Mouse (Mus musculus) hindbrain, embryonic 11.5 days (tissue): Measurements from ENCODE around the gene Map3k3. TPM values are rescaled to one million over a fixed set of nuclear protein-coding genes. Genes with fewer than 3 reads are reported as not detected.

Experiments used
- ATAC-seq: fragments of 200-750 bp; cut with Nextera tagmentation; 2 replicates; pipeline ENCODE4 v1.8.0; 2017; ENCODE audit warnings: mild to moderate bottlenecking, moderate TSS enrichment, moderate library complexity; ENCODE audit not compliant: low FRiP score
- DNase-seq: peaks from one replicate; pipeline ENCODE4 v3.0.0-alpha.2; 2015; ENCODE audit warnings: low spot score
- H3K27ac ChIP-seq: fragments of 300-500 bp; sonication (generic); 2 replicates; pipeline ENCODE4 v1.5.1; 2014; ENCODE audit warnings: mild to moderate bottlenecking, low read depth, low read length
- H3K27me3 ChIP-seq: fragments of 300-500 bp; sonication (generic); 2 replicates; pipeline ENCODE4 v1.6.1; 2014; ENCODE audit warnings: mild to moderate bottlenecking, low read length, moderate library complexity, mixed read lengths; ENCODE audit not compliant: control insufficient read depth, insufficient read depth
- H3K36me3 ChIP-seq: fragments of 300-500 bp; sonication (generic); 2 replicates; pipeline ENCODE4 v1.6.1; 2014; ENCODE audit warnings: mild to moderate bottlenecking, low read length, moderate library complexity, mixed read lengths; ENCODE audit not compliant: control insufficient read depth, insufficient read depth
- H3K4me1 ChIP-seq: fragments of 300-500 bp; sonication (generic); replicated peaks from 2 replicates; pipeline ENCODE4 v1.6.1; 2014; ENCODE audit warnings: low read length, mixed read lengths; ENCODE audit not compliant: control insufficient read depth, insufficient read depth
- H3K4me2 ChIP-seq: fragments of 300-500 bp; sonication (generic); replicated peaks from 2 replicates; pipeline ENCODE4 v1.6.1; 2014; ENCODE audit warnings: mild to moderate bottlenecking, low read depth, low read length
- H3K4me3 ChIP-seq: fragments of 300-500 bp; sonication (generic); 2 replicates; pipeline ENCODE4 v1.5.1; 2014; ENCODE audit warnings: low read depth, low read length
- H3K9ac ChIP-seq: fragments of 300-500 bp; sonication (generic); 2 replicates; pipeline ENCODE4 v1.6.1; 2014; ENCODE audit warnings: low read depth, low read length
- H3K9me3 ChIP-seq: fragments of 300-500 bp; sonication (generic); 2 replicates; pipeline ENCODE4 v1.6.1; 2016; ENCODE audit warnings: low read length; ENCODE audit not compliant: control insufficient read depth
- WGBS: fragments of 180-500 bp; shearing (Covaris S2); extraction: QIAGEN DNeasy Blood & Tissue Kit; methylation state at CpG from one replicate; pipeline ENCODE4 v1.1.7; 2014; 5-methylcytosine and 5-hydroxymethylcytosine counted together
- polyA plus RNA-seq: library from polyadenylated mRNA; unstranded; fragments of >200 nt; fragmentation: Nextera tagmentation; extraction: Ambion mirVana; gene quantifications from 2 replicates; pipeline ENCODE4 v1.2.1, GENCODE M21; 2014

Map3k3 gene
- polyA plus RNA-seq = 14.2 and 15.7 TPM in 2 replicates

DNA sequence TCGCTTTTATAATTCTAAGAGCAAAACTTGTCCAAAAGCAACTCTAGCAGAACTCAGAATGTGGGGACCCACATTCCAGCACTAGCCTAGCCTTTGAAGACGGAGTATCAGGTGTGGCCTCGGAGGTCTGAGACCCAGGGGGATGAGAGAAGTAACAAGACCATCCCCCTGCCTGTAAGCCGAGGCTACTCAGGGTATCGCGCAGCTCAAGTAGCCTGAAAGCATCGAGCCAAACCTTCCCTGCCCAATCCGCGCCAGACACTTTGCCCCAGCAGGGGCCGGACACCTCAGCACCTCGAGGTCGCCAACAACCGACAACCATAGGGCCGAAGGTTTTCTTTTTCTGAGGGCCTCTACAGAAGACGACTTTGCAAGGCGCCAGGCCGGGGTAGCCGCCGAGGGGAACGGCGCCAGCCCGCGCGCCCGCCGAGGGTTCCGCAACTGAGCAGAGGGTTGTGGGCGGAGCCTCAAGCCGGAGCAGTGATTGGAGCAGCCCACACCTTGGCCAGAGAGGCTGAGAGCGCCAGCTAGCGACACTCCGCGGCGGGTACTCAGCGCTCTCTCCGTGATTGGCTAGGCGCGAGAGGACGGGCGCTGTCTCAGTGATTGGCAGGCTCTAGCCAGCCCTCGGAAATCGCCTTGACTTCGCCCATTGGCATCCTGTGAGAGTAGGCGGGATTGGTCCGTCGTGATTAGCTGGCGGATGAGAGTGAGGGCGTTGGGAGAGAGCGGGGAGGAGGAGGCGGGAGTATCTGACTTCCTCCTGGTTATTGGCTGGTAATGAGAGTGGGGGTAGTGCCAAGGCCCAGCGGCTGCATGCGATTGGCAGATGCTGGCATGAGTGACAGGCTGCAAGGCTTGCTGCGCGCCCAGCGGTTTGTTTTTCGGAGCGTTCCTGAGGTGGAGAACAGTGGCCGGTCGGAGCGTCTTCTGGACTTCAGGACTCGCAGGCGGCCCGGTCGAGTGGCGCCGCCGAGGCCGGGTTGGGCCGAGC, at the start of gene Map3k3:
Map3k3 (plus strand) TSS at position 906 of the 994 bp plus-strand sequence.
- DNase-seq (peak; percentile 96), ATAC-seq (peak; percentile 100)
- no peaks in the 10 kb centered on the region for H3K9me3 ChIP-seq
- peak within 1 kb of the TSS; percentile 77 for H3K9ac ChIP-seq
- H3K36me3 ChIP-seq = no peaks in the 10 kb centered on the region
- WGBS = under 1% methylated on average over 68 of the region's 69 CpGs
- H3K27ac ChIP-seq = peak within 1 kb of the TSS; percentile 95
- H3K27me3 ChIP-seq = no peaks in the 10 kb centered on the region
- H3K4me2 ChIP-seq = peak within 1 kb of the TSS; percentile 59
- H3K4me3 ChIP-seq = peak within 1 kb of the TSS; percentile 80
- H3K4me1 ChIP-seq = no peaks in the 10 kb centered on the region; the same call in 1 of the 2 replicates

DNA sequence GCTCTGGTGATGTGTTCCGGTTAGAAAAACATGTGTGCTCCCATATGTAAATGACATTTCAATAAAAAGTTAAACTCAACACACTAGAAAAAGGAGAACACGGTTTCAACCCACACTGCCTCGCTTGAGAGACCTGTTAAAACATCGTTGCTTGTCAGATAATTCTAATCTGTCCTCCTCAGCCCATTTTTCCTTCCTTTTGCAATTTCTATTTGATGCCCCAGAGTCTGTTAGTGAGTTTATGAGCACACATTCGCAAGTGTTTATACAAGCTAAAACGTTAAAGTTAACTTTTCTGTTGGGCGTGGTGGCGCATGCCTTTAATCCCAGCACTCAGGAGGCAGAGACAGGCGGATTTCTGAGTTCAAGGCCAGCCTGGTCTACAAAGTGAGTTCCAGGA, 49.4 kb upstream of the Map3k3 start:
- H3K27me3 ChIP-seq = no peaks in the 10 kb centered on the region
- WGBS = 91% methylated on average over 9 of the region's 9 CpGs
- ATAC-seq (no peak), DNase-seq (no peak)
- H3K9me3 ChIP-seq = no peaks in the 10 kb centered on the region
- no peak overlapping the region for H3K9ac ChIP-seq
- H3K4me1 ChIP-seq = no peaks in the 10 kb centered on the region; the same call in 1 of the 2 replicates
- H3K4me2 ChIP-seq = no peak overlapping the region
- no peaks in the 10 kb centered on the region for H3K36me3 ChIP-seq
- no peak overlapping the region for H3K4me3 ChIP-seq
- H3K27ac ChIP-seq = no peak overlapping the region

DNA sequence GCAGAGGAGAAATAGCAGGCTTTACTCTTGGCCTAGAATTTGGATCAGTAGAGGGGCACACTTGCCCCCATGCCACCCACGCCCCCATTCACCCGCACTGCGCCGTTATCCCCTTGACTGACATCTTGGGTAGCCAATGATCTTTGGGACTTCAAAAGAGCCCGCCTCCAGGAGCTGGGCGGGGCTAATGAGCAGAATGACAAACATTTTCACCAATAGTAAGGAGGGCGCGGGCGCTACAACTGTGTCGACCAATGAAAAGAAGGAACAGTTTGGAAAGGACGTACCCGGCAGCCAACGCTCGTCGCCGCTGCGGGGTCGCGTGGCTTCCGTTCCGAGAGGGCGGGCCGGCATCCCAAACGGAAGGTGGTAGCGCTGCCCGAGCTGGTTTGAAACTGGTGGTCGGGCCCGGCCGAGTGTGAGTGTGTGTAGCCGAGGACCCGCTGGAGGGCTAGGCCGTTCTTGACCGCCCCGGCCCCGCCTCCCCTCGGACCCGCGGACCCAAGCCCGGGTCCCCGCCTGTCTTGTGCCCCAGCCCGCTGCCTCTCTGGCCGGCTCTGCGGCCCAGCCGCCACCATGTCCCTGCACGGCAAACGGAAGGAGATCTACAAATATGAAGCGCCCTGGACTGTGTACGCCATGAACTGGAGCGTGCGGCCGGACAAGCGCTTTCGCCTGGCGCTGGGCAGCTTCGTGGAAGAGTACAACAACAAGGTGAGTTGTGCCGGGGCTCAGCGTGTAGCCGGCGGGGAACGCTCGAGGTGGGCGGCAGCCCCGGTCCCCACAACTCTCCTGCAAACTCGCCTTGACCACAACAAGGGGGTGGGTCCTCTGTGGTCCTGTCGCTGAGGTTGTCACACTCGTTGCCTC, 47.6 kb upstream of the Map3k3 start, which contains the start of gene Dcaf7:
Dcaf7 (plus strand) TSS at position 325 of the 870 bp plus-strand sequence.
- DNase-seq (peak; percentile 99), ATAC-seq (peak; percentile 98)
- WGBS = under 1% methylated on average over 63 of the region's 66 CpGs

DNA sequence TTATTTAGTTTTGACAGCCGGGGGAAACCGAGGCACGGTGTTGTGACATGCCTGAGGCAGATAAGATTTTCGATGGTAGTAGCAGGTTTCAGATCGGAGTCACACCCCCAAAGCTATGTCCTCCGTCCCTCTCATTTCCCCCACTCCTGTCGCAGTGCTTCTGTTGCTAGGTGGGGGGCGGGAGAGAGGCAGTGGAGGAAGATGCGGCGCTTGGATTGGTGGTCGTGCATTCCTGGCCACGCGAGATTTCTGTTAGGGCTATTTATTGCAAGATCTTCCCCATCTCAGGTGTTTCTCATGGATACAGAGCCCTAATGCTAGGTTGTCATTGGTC, 47.0 kb upstream of the Map3k3 start:
- DNase-seq (peak; percentile 72), ATAC-seq (peak; percentile 22)
- Histone ChIP-seq H3K4me2 (peak overlapping the region; percentile 85), H3K27ac (peak overlapping the region; percentile 85), H3K4me1 (no peaks in the 10 kb centered on the region; the same call in 1 of the 2 replicates), H3K9me3 (no peaks in the 10 kb centered on the region), H3K9ac (peak overlapping the region; percentile 90), H3K4me3 (peak overlapping the region; percentile 99), H3K36me3 (no peaks in the 10 kb centered on the region), H3K27me3 (no peaks in the 10 kb centered on the region)
- whole genome bisulfite sequencing = under 1% methylated on average over 13 of the region's 13 CpGs

More for the DNA sequence above, 47.6 kb upstream of the Map3k3 start, which contains the start of gene Dcaf7:
- no peaks in the 10 kb centered on the region; the same call in 1 of the 2 replicates for H3K4me1 ChIP-seq
- H3K27ac ChIP-seq = peak within 1 kb of the TSS; percentile 85
- H3K36me3 ChIP-seq = no peaks in the 10 kb centered on the region
- H3K9me3 ChIP-seq = no peaks in the 10 kb centered on the region
- peak within 1 kb of the TSS; percentile 90 for H3K9ac ChIP-seq
- H3K4me3 ChIP-seq = peak within 1 kb of the TSS; percentile 99
- H3K4me2 ChIP-seq = peak within 1 kb of the TSS; percentile 85
- no peaks in the 10 kb centered on the region for H3K27me3 ChIP-seq

DNA sequence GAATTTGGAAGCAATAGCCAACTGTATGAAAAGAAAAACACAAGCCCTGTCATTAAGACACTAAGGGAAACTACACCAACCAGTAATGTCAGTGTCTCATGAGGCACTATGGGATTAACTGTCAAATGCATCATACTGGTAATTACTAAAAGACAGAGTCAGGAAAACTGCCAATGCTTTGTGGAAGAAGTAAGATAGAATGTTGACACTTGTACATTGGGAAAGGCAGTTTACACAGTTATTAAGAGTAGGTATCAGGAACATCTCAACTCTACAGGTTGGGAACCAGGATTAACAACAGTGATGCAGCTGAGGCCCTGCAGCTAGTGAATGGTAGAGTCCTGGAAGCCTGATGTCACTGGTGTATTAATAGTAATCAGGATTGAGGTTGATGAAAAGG, 40.1 kb upstream of the Map3k3 start:
- H3K4me3 ChIP-seq = no peak overlapping the region
- no peaks in the 10 kb centered on the region for H3K36me3 ChIP-seq
- H3K4me2 ChIP-seq = no peak overlapping the region
- no peak overlapping the region for H3K27ac ChIP-seq
- no peaks in the 10 kb centered on the region for H3K9me3 ChIP-seq
- no peaks in the 10 kb centered on the region for H3K27me3 ChIP-seq
- DNase-seq = no peak
- no peak for ATAC-seq
- H3K9ac ChIP-seq = no peak overlapping the region
- no peaks in the 10 kb centered on the region for H3K4me1 ChIP-seq

DNA sequence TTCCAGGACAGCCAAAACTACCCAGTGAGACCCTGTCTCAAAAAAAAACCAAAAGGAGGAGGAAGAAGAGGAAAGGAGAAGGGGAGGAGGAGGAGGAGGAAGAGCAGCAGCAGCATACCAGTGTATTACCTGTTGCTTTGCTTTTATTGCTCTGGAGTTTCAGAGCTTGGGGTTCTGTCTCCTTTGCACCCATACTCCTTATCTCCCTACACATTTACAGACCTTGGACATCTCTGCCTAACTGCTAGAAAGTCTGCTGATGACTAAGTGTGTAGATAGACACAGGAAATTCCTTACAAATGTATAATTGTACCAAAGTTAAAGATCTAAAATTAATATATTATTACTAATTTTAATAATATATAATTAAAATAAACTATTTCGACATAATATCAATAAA, 39.2 kb upstream of the Map3k3 start:
- Histone ChIP-seq H3K27me3 (no peaks in the 10 kb centered on the region), H3K4me3 (no peak overlapping the region), H3K4me1 (no peaks in the 10 kb centered on the region), H3K4me2 (no peak overlapping the region), H3K9me3 (no peaks in the 10 kb centered on the region), H3K36me3 (no peaks in the 10 kb centered on the region), H3K9ac (no peak overlapping the region), H3K27ac (no peak overlapping the region)
- ATAC-seq (no peak), DNase-seq (no peak)
- WGBS = 89% methylated on average over 1 of the region's 1 CpGs

DNA sequence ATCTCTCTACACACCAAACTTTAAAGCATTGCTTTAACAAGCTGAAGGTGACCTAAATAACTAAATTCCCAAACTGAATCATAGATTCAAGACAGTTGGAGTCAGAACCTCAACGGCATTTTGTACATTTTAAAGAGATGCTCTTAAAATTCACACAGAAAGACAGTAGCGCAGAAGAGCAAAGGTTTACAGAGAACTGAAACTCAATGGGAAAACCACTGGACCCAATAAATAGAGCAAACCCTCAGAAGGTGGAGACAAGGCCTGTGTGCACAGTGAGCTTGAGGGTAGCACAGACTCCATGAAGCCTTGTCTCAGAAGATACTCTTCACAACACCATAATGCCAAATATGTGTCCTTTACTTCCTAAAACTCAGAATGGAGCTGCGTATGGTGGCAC, 38.6 kb upstream of the Map3k3 start:
- ATAC-seq = no peak
- 98% methylated on average over 3 of the region's 3 CpGs for WGBS

DNA sequence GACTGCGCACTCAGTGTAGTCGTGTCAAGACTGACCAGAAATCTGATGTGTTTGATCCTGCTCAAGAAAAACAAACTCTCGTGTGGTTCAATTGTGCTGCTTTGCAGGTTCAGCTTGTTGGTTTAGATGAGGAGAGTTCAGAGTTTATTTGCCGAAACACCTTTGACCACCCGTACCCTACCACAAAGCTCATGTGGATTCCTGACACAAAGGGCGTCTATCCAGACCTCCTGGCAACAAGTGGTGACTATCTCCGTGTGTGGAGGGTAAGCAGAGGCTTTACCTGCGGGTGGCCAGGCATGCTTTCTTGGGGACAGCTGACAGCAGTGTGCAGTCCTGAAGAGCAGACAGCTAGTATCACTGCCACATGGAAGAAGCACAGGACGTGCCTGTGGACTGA, 37.8 kb upstream of the Map3k3 start:
- DNase-seq = no peak
- Histone ChIP-seq H3K4me2 (no peak overlapping the region), H3K36me3 (no peaks in the 10 kb centered on the region; the same call in 1 of the 2 replicates), H3K4me3 (no peak overlapping the region), H3K9ac (no peak overlapping the region), H3K27me3 (no peaks in the 10 kb centered on the region), H3K27ac (no peak overlapping the region), H3K9me3 (no peaks in the 10 kb centered on the region), H3K4me1 (no peaks in the 10 kb centered on the region)
- no peak for ATAC-seq
- WGBS = 91% methylated on average over 9 of the region's 9 CpGs

More for the DNA sequence above, 38.6 kb upstream of the Map3k3 start:
- no peak overlapping the region for H3K4me2 ChIP-seq
- no peaks in the 10 kb centered on the region for H3K27me3 ChIP-seq
- H3K4me3 ChIP-seq = no peak overlapping the region
- H3K36me3 ChIP-seq = no peaks in the 10 kb centered on the region
- no peak overlapping the region for H3K9ac ChIP-seq
- no peak overlapping the region for H3K27ac ChIP-seq
- DNase-seq = no peak
- no peaks in the 10 kb centered on the region for H3K4me1 ChIP-seq
- no peaks in the 10 kb centered on the region for H3K9me3 ChIP-seq
